Mouse (Mus musculus) ES-Bruce4 (cell line): Measurements from ENCODE around the gene Slc35f6.
"Not testable (repeated sequence)": the region's sequence is repeated elsewhere in the genome, so short reads cannot be mapped to it uniquely, and the experiment has no call there.

Experiments used
- CTCF ChIP-seq: IDR thresholded peaks from one replicate; pipeline ENCODE4 v1.8.1; 2011; ENCODE audit warnings: low read depth, low read length
- POLR2A ChIP-seq: IDR thresholded peaks from one replicate; pipeline ENCODE4 v1.8.1; 2011; ENCODE audit warnings: low read length; ENCODE audit not compliant: insufficient read depth

DNA sequence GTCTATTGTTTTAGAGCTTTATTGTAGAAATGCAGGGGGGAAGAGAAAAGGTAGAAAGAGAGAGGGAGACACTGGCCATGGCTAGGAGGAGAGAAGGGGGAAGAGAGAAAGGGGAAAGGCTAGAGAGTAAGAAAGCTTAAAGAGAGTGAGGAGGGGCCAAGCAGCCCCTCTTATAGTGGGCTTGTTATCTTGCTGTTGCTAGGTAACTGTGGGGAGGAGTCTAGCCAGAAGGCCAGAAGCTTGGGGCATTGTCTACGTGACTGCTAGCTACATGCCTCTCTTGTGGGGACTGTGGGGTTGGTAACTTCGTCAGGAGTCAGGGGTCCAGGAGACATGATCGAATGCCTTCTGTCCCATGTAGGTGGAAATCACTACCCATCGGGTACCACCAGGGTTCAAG is 53.6 kb downstream of the Slc35f6 start:
- TF ChIP-seq CTCF, POLR2A: not testable (repeated sequence)
